Mouse (Mus musculus) heart, postnatal 0 days (tissue): ENCODE data around the gene Myo1c. TPM values are rescaled to one million over a fixed set of nuclear protein-coding genes. Genes with fewer than 3 reads are reported as not detected.

Source experiments
- ATAC-seq: fragments of 200-750 bp; cut with Nextera tagmentation; 2 replicates; pipeline ENCODE4 v1.8.0; 2017; ENCODE audit warnings: low read depth, moderate number of reproducible peaks, moderate library complexity; ENCODE audit not compliant: insufficient read depth
- DNase-seq: peaks from one replicate; pipeline ENCODE4 v3.0.0-alpha.2; 2016; ENCODE audit warnings: low spot score
- H3K27ac ChIP-seq: fragments of 300-500 bp; sonication (generic); 2 replicates; pipeline ENCODE4 v1.5.1; 2014; ENCODE audit warnings: low read depth, mild to moderate bottlenecking
- H3K27me3 ChIP-seq: fragments of 300-500 bp; sonication (generic); 2 replicates; pipeline ENCODE4 v1.6.1; 2014; ENCODE audit warnings: low read length, mixed read lengths; ENCODE audit not compliant: control insufficient read depth, insufficient read depth
- H3K36me3 ChIP-seq: fragments of 300-500 bp; sonication (generic); replicated peaks from 2 replicates; pipeline ENCODE4 v1.6.1; 2014; ENCODE audit warnings: low read length, mixed read lengths; ENCODE audit not compliant: control insufficient read depth, insufficient read depth
- H3K4me1 ChIP-seq: fragments of 300-500 bp; sonication (generic); 2 replicates; pipeline ENCODE4 v1.6.1; 2014; ENCODE audit warnings: antibody characterized with exemption; ENCODE audit not compliant: control insufficient read depth, insufficient read depth
- H3K4me2 ChIP-seq: fragments of 300-500 bp; sonication (generic); 2 replicates; pipeline ENCODE4 v1.6.1; 2014; ENCODE audit warnings: low read depth, mild to moderate bottlenecking, low read length, moderate library complexity
- H3K4me3 ChIP-seq: fragments of 300-500 bp; sonication (generic); 2 replicates; pipeline ENCODE4 v1.5.1; 2014; ENCODE audit warnings: low read depth, low read length
- H3K9ac ChIP-seq: fragments of 300-500 bp; sonication (generic); replicated peaks from 2 replicates; pipeline ENCODE4 v1.6.1; 2014; ENCODE audit warnings: low read depth, low read length, mixed read lengths
- H3K9me3 ChIP-seq: fragments of 300-500 bp; sonication (generic); replicated peaks from 2 replicates; pipeline ENCODE4 v1.6.1; 2016; ENCODE audit warnings: low read length; ENCODE audit not compliant: control insufficient read depth
- CTCF ChIP-seq: IDR thresholded peaks from 2 replicates; pipeline ENCODE4 v1.5.1; 2016; ENCODE audit warnings: antibody characterized with exemption, control low read depth, low read depth
- EP300 ChIP-seq: IDR thresholded peaks from 2 replicates; pipeline ENCODE4 v1.6.1; 2016; ENCODE audit warnings: antibody characterized with exemption, low read depth
- WGBS: fragments of 180-500 bp; shearing (Covaris S2); extraction: QIAGEN DNeasy Blood & Tissue Kit; methylation state at CpG from one replicate; pipeline ENCODE4 v1.1.7; 2014; 5-methylcytosine and 5-hydroxymethylcytosine counted together
- polyA plus RNA-seq: library from polyadenylated mRNA; unstranded; fragments of >200 nt; fragmentation: Nextera tagmentation; extraction: Ambion mirVana; gene quantifications from 2 replicates; pipeline ENCODE4 v1.2.1, GENCODE M21; 2015
- total RNA-seq: library from RNA; depleted of rRNA; stranded (reverse); fragments of >200 nt; gene quantifications from 2 replicates; pipeline ENCODE4 v1.2.3, GENCODE M21; 2014; ENCODE audit warnings: low replicate concordance

Gene Myo1c
- total and polyA plus RNA-seq, 2 experiments from 2014 or later = 45.2 to 143 TPM

GRCm38 (mm10) chr11:75671426-75672180 lies 21.3 kb downstream of the Myo1c start:
- Histone ChIP-seq H3K9ac (no peak overlapping the region), H3K9me3 (no peaks in the 10 kb centered on the region), H3K4me2 (no peak overlapping the region), H3K27me3 (no peaks in the 10 kb centered on the region), H3K27ac (no peak overlapping the region), H3K4me1 (no peaks in the 10 kb centered on the region), H3K36me3 (peaks cover 74% of the 10 kb centered on the region), H3K4me3 (no peak overlapping the region)
- WGBS = 85% methylated on average over 22 of the region's 22 CpGs
- no peak for TF ChIP-seq EP300
- no peak for TF ChIP-seq CTCF
- DNase-seq (no peak), ATAC-seq (no peak)

GRCm38 (mm10) chr11:75673411-75673810 lies 23.1 kb downstream of the Myo1c start:
- Histone ChIP-seq H3K27ac (no peak overlapping the region), H3K9ac (no peak overlapping the region), H3K36me3 (peaks cover 57% of the 10 kb centered on the region), H3K27me3 (no peaks in the 10 kb centered on the region), H3K4me3 (no peak overlapping the region), H3K9me3 (no peaks in the 10 kb centered on the region), H3K4me1 (peaks cover 2% of the 10 kb centered on the region; the same call in 1 of the 2 replicates), H3K4me2 (no peak overlapping the region)
- DNase-seq = no peak
- ATAC-seq = no peak
- WGBS = 91% methylated on average over 5 of the region's 5 CpGs
- no peak for TF ChIP-seq EP300
- no peak for TF ChIP-seq CTCF

GRCm38 (mm10) chr11:75674875-75675274 lies 24.6 kb downstream of the Myo1c start:
- Histone ChIP-seq H3K4me1 (peaks cover 4% of the 10 kb centered on the region; the same call in 1 of the 2 replicates), H3K9me3 (no peaks in the 10 kb centered on the region), H3K27ac (no peak overlapping the region), H3K36me3 (peaks cover 42% of the 10 kb centered on the region), H3K27me3 (no peaks in the 10 kb centered on the region), H3K4me3 (no peak overlapping the region), H3K9ac (no peak overlapping the region), H3K4me2 (no peak overlapping the region)
- TF ChIP-seq CTCF = no peak
- no peak for DNase-seq
- 73% methylated on average over 3 of the region's 3 CpGs for WGBS
- no peak for ATAC-seq

GRCm38 (mm10) chr11:75677881-75678746 lies 27.8 kb downstream of the Myo1c start:
- H3K27ac ChIP-seq = peak overlapping the region; percentile 56
- TF ChIP-seq EP300 (0 out of 2 replicates have a peak, but pooled peaks have one; percentile 16), CTCF (no peak)
- 77% methylated on average over 3 of the region's 3 CpGs for WGBS

GRCm38 (mm10) chr11:75678747-75679438 lies 28.6 kb downstream of the Myo1c start, which contains the start of gene Crk:
TSS of gene Crk (plus strand) at chr11:75679259.
- Histone ChIP-seq H3K36me3 (peaks cover 8% of the 10 kb centered on the region; the same call in 1 of the 2 replicates), H3K4me1 (peaks cover 20% of the 10 kb centered on the region), H3K27me3 (no peaks in the 10 kb centered on the region), H3K4me2 (peak within 1 kb of the TSS; percentile 74), H3K9me3 (no peaks in the 10 kb centered on the region), H3K4me3 (peak within 1 kb of the TSS; percentile 81), H3K9ac (peak within 1 kb of the TSS; percentile 96), H3K27ac (peak within 1 kb of the TSS; percentile 97)
- DNase-seq (peak; percentile 98), ATAC-seq (peak; percentile 98)
- under 1% methylated on average over 49 of the region's 55 CpGs for WGBS
- no peak for TF ChIP-seq CTCF
- TF ChIP-seq EP300 = no peak

More at GRCm38 (mm10) chr11:75677881-75678746, 27.8 kb downstream of the Myo1c start:
- Histone ChIP-seq H3K4me3 (peak overlapping the region; percentile 81), H3K9ac (peak overlapping the region; percentile 38), H3K36me3 (peaks cover 11% of the 10 kb centered on the region), H3K27me3 (no peaks in the 10 kb centered on the region), H3K9me3 (no peaks in the 10 kb centered on the region), H3K4me2 (peak overlapping the region; percentile 66), H3K4me1 (peaks cover 20% of the 10 kb centered on the region)
- ATAC-seq (no peak), DNase-seq (no peak)
